Mouse (Mus musculus) MN1 (cell line): Measurements from ENCODE around the gene 6430628N08Rik.

ENCODE experiments used
- DNase-seq: peaks from one replicate; pipeline ENCODE4 v3.0.0-alpha.2; 2016; ENCODE audit warnings: low spot score

6430628N08Rik gene

GRCm38 (mm10) chr4:115886875-115887274, 3.6 kb upstream of the 6430628N08Rik start:
- no peak for DNase-seq

GRCm38 (mm10) chr4:115890066-115890465, 399 bp upstream of the 6430628N08Rik start:
- DNase-seq: no peak

- no peak for DNase-seq
These were observed 3.8 kb downstream of the 6430628N08Rik start for GRCm38 (mm10) chr4:115894281-115894680.

- DNase-seq: peak; percentile 27
These were observed 7.6 kb downstream of the 6430628N08Rik start for GRCm38 (mm10) chr4:115897901-115898631.

- DNase-seq: peak; percentile 65
These were observed 12.4 kb downstream of the 6430628N08Rik start for GRCm38 (mm10) chr4:115902816-115903215.

GRCm38 (mm10) chr4:115904375-115904774, 13.9 kb downstream of the 6430628N08Rik start:
- DNase-seq: no peak

GRCm38 (mm10) chr4:115905701-115906100, 15.2 kb downstream of the 6430628N08Rik start:
- peak; percentile 11 for DNase-seq

- DNase-seq: no peak
These were observed 16.3 kb downstream of the 6430628N08Rik start for GRCm38 (mm10) chr4:115906791-115907190.

GRCm38 (mm10) chr4:115907994-115908393, 17.5 kb downstream of the 6430628N08Rik start:
- no peak for DNase-seq

GRCm38 (mm10) chr4:115908641-115909040, 18.2 kb downstream of the 6430628N08Rik start:
- peak; percentile 14 for DNase-seq

GRCm38 (mm10) chr4:115911586-115911985, 21.1 kb downstream of the 6430628N08Rik start:
- no peak for DNase-seq

GRCm38 (mm10) chr4:115919911-115920310, 29.4 kb downstream of the 6430628N08Rik start:
- no peak for DNase-seq

GRCm38 (mm10) chr4:115922688-115923087, 32.2 kb downstream of the 6430628N08Rik start:
- DNase-seq: no peak

GRCm38 (mm10) chr4:115923262-115923880, 32.9 kb downstream of the 6430628N08Rik start:
- DNase-seq: no peak

- DNase-seq: no peak
These were observed 37.2 kb downstream of the 6430628N08Rik start for GRCm38 (mm10) chr4:115927637-115928036.

GRCm38 (mm10) chr4:115931556-115932088, 41.2 kb downstream of the 6430628N08Rik start:
- DNase-seq: peak; percentile 6

GRCm38 (mm10) chr4:115935835-115936581, 45.5 kb downstream of the 6430628N08Rik start:
- no peak for DNase-seq

- DNase-seq: no peak
These were observed 46.2 kb downstream of the 6430628N08Rik start for GRCm38 (mm10) chr4:115936646-115937045.

- no peak for DNase-seq
These were observed 46.9 kb downstream of the 6430628N08Rik start for GRCm38 (mm10) chr4:115937061-115937976.

- no peak for DNase-seq
These were observed 48.1 kb downstream of the 6430628N08Rik start for GRCm38 (mm10) chr4:115938276-115939160.
